Mouse (Mus musculus): Measurements from ENCODE around the gene Gm15293.
"Not testable (repeated sequence)": the region's sequence is repeated elsewhere in the genome, so short reads cannot be mapped to it uniquely, and the experiment has no call there.

Gm15293 gene

DNA sequence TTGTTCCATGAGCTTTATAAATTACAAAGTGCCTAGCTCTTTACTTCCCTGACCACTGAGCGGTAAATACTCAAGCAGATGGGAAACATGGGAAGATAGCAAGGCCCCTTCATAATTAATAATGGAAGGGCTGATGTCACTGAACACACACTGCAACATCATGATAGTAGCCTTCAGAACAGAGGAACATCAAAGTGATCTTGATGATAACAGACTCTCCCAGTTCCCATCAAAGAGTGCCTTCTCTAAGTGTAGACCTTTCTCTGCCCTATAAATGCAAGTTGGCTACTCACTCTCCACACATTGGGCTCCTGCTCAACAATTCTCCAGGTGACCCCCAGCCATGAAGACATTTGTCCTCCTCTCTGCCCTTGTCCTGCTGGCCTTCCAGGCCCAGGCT lies at the start of gene Gm15293:
Gm15293 (plus strand) TSS at position 301 of the 400 bp plus-strand sequence.
- not testable (repeated sequence) for DNase-seq

DNA sequence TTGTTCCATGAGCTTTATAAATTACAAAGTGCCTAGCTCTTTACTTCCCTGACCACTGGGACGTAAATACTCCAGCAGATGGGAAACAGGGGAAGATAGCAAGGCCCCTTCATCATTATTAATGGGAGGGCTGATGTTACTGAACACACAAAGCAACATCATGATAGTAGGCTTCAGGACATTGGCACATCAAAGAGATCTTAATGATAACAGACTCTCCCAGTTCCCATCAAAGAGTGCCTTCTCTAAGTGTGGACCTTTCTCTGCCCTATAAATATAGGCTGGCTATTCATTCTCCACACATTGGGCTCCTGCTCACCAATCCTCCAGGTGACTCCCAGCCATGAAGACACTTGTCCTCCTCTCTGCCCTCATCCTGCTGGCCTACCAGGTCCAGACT lies 39.4 kb upstream of the Gm15293 start, which contains the start of gene Defa22:
Defa22 (plus strand) TSS at position 301 of the 400 bp plus-strand sequence.
- DNase-seq, result not testable (repeated sequence)

- DNase-seq, result not testable (repeated sequence)
Measured at GRCm38 (mm10) chr8:21191314-21191713, 10.0 kb upstream of the Gm15293 start, which contains the start of gene Defa31. TSS of gene Defa31 (plus strand) at chr8:21191614.
